9 mouse cellular contexts compared by ENCODE assay signal in genomic region chr4:45855803-45856424, GRCm38 (mm10). TPM values are rescaled to one million over a fixed set of nuclear protein-coding genes. Genes with fewer than 3 reads are reported as not detected.
DNase-seq lines count a peak whose midpoint lies in the region; ATAC-seq and TF ChIP-seq lines count a peak whose summit lies in the region.
"Had no signal": no experiment of that assay in that cellular context is flagged by ENCODE, and none has a peak within 500 bp of the region (broad histone marks: within the 10 kb centered on the region; RNA-seq: fewer than 3 reads in every experiment).

No protein-coding gene starts in this region.

- peaks cover 15% of the 10 kb centered on the region for H3K27me3 ChIP-seq in heart, embryonic 12.5 days (replicated peaks)
- no peaks in the 10 kb centered on the region for H3K27me3 ChIP-seq in midbrain, postnatal 0 days (ENCODE audit: insufficient read depth, low read length)

- 42% methylated on average over 19 of the region's 19 CpGs for WGBS in heart, embryonic 12.5 days
- 48% methylated on average over 19 of the region's 19 CpGs for WGBS in midbrain, postnatal 0 days

- H3K27ac ChIP-seq in heart, embryonic 12.5 days (ENCODE audit: poor library complexity, severe bottlenecking): no peak overlapping the region
- H3K27ac ChIP-seq in midbrain, postnatal 0 days (ENCODE audit: low read depth, low read length): no peak overlapping the region

- intact Hi-C loops in left cerebral cortex, postnatal 4 days (cut with DNase I): loop anchor here (10.0 kb wide), 1 partner anchor 441 kb away; no protein-coding TSS in a partner anchor

- peaks cover 23% of the 10 kb centered on the region for H3K4me1 ChIP-seq in heart, embryonic 12.5 days (replicated peaks)
- no peaks in the 10 kb centered on the region for H3K4me1 ChIP-seq in midbrain, postnatal 0 days (ENCODE audit: insufficient read depth, low read length)

- H3K9ac ChIP-seq in heart, embryonic 12.5 days: no peak overlapping the region
- no peak overlapping the region for H3K9ac ChIP-seq in midbrain, postnatal 0 days (replicated peaks; ENCODE audit: low read length, poor library complexity, severe bottlenecking)

- H3K9me3 ChIP-seq in heart, embryonic 12.5 days (replicated peaks): peaks cover 16% of the 10 kb centered on the region; the same call in 1 of the 2 replicates
- no peaks in the 10 kb centered on the region for H3K9me3 ChIP-seq in midbrain, postnatal 0 days (ENCODE audit: low read length)

- peak; percentile 90 for TF ChIP-seq CTCF in midbrain, postnatal 0 days (IDR thresholded peaks at IDR 0.05)

- ATAC-seq in heart, embryonic 12.5 days (ENCODE audit: insufficient number of reproducible peaks, low FRiP score): no peak
- 0 out of 2 replicates have a peak, but pooled peaks have one; percentile 56 for ATAC-seq in midbrain, postnatal 0 days (ENCODE audit: low FRiP score)

- no peak overlapping the region for H3K4me3 ChIP-seq in heart, embryonic 12.5 days
- no peak overlapping the region for H3K4me3 ChIP-seq in midbrain, postnatal 0 days (ENCODE audit: low read depth, low read length)
- H3K4me3 ChIP-seq: megakaryocyte, embryonic 14.5 days had no signal

- H3K36me3 ChIP-seq in heart, embryonic 12.5 days: no peaks in the 10 kb centered on the region
- H3K36me3 ChIP-seq in midbrain, postnatal 0 days (ENCODE audit: insufficient read depth, low read length): no peaks in the 10 kb centered on the region

- DNase-seq in heart, adult 18-20 months: peak; percentile 60 to 86
- DNase-seq in cerebellum, postnatal 25 days: peak; percentile 81 to 88
- peak; percentile 81 for DNase-seq in gastrocnemius, adult 18-20 months (ENCODE audit: low spot score)
- peak; percentile 80 for DNase-seq in kidney, adult 18-20 months
- DNase-seq in left cerebral cortex, postnatal 4 days: peak; percentile 81
- peak; percentile 82 for DNase-seq in midbrain, postnatal 0 days (ENCODE audit: low spot score)
- DNase-seq in spleen, postnatal 36 days (ENCODE audit: low spot score in 2 of 2): peak; percentile 8 to 28

- H3K4me2 ChIP-seq in heart, embryonic 12.5 days: no peak overlapping the region
- H3K4me2 ChIP-seq in midbrain, postnatal 0 days (ENCODE audit: low read depth, low read length, poor library complexity, severe bottlenecking): no peak overlapping the region

RNA-seq across cellular contexts. Expression of gene Stra6l, which starts 7.5 kb away (rescaled TPM):
- not detected for total RNA-seq in heart, adult 18-20 months (2021)
- polyA plus RNA-seq in heart, embryonic 12.5 days (2016; fragmentation: Nextera tagmentation; extraction: Ambion mirVana): 0.15 TPM in 2 replicates
- total RNA-seq in gastrocnemius, adult 18-20 months (2021): not detected
- under 1 TPM; 0.16 to 0.20 TPM for total RNA-seq in left cerebral cortex, postnatal 4 days (2021)
- 0.71 and 1.4 TPM in 2 replicates for total RNA-seq in midbrain, postnatal 0 days (2014; rRNA removed)
- polyA plus RNA-seq in midbrain, postnatal 0 days (2015; fragmentation: Nextera tagmentation; extraction: Ambion mirVana): 0.46 and 0.56 TPM in 2 replicates

RNA-seq across cellular contexts. Expression of gene Igfbpl1, which starts 29.2 kb away (rescaled TPM):
- total RNA-seq in heart, adult 18-20 months (2021): under 1 TPM; 0.23 to 0.30 TPM
- 6.1 and 7.0 TPM in 2 replicates for polyA plus RNA-seq in heart, embryonic 12.5 days (2016; fragmentation: Nextera tagmentation; extraction: Ambion mirVana)
- total RNA-seq in gastrocnemius, adult 18-20 months (2021): not detected
- total RNA-seq in left cerebral cortex, postnatal 4 days (2021): 10 to 100 TPM; 35.5 to 36.2 TPM
- total RNA-seq in midbrain, postnatal 0 days (2014; rRNA removed): 36.5 and 51.6 TPM in 2 replicates
- 8.5 and 10.3 TPM in 2 replicates for polyA plus RNA-seq in midbrain, postnatal 0 days (2015; fragmentation: Nextera tagmentation; extraction: Ambion mirVana)

RNA-seq across cellular contexts. Expression of gene Ccdc180, which starts 34.2 kb away (rescaled TPM):
- total RNA-seq in heart, adult 18-20 months (2021): under 1 TPM in 1 of 2 experiments, not detected in 1; 0.18 TPM
- polyA plus RNA-seq in heart, embryonic 12.5 days (2016; fragmentation: Nextera tagmentation; extraction: Ambion mirVana): 0.15 and 0.18 TPM in 2 replicates
- not detected for total RNA-seq in gastrocnemius, adult 18-20 months (2021)
- under 1 TPM; 0.28 to 0.79 TPM for total RNA-seq in left cerebral cortex, postnatal 4 days (2021)
- 0.27 and 0.52 TPM in 2 replicates for total RNA-seq in midbrain, postnatal 0 days (2014; rRNA removed)
- 0.27 and 0.48 TPM in 2 replicates for polyA plus RNA-seq in midbrain, postnatal 0 days (2015; fragmentation: Nextera tagmentation; extraction: Ambion mirVana)

RNA-seq across cellular contexts. Expression of gene Aldh1b1, which starts 57.1 kb away (rescaled TPM):
- total RNA-seq in heart, adult 18-20 months (2021): 10 to 100 TPM; 12.6 to 14.6 TPM
- 104 and 107 TPM in 2 replicates for polyA plus RNA-seq in heart, embryonic 12.5 days (2016; fragmentation: Nextera tagmentation; extraction: Ambion mirVana)
- under 1 TPM; 0.50 to 0.64 TPM for total RNA-seq in gastrocnemius, adult 18-20 months (2021)
- 10 to 100 TPM; 27.9 to 28.0 TPM for total RNA-seq in left cerebral cortex, postnatal 4 days (2021)
- 17.6 and 20.3 TPM in 2 replicates for total RNA-seq in midbrain, postnatal 0 days (2014; rRNA removed)
- polyA plus RNA-seq in midbrain, postnatal 0 days (2015; fragmentation: Nextera tagmentation; extraction: Ambion mirVana): 22.6 and 23.6 TPM in 2 replicates

Comparison
In these comparisons a context has a peak if more than half of its experiments do, and no peak if none do; other contexts are left out.
1. DNase-seq: peak in every context shown above with its lines; median percentile 84 in cerebellum, postnatal 25 days; 82 in midbrain, postnatal 0 days; 81 in gastrocnemius, adult 18-20 months; 81 in left cerebral cortex, postnatal 4 days; 80 in kidney, adult 18-20 months; 73 in heart, adult 18-20 months; 18 in spleen, postnatal 36 days.
2. RNA of gene Igfbpl1, which starts 29.2 kb away (total RNA-seq): 36.5 to 51.6 TPM in midbrain, postnatal 0 days and 35.5 to 36.2 TPM in left cerebral cortex, postnatal 4 days; 0.23 to 0.30 TPM in heart, adult 18-20 months and not detected in gastrocnemius, adult 18-20 months; every median in the first group is over 10 times any median in the second.